Mouse (Mus musculus) testis, adult 2 months (tissue): ENCODE measurements around the gene Robo2.

Experiments used
- CTCF ChIP-seq: fragments of 200-500 bp; IDR thresholded peaks from 2 replicates; pipeline ENCODE4 v1.5.1; 2012; ENCODE audit warnings: low read depth, mild to moderate bottlenecking, inconsistent platforms, low read length, moderate library complexity; ENCODE audit not compliant: control insufficient read depth, insufficient read depth, insufficient replicate concordance
- POLR2A ChIP-seq: fragments of 200-500 bp; IDR thresholded peaks from 2 replicates; pipeline ENCODE4 v1.6.1; 2012; ENCODE audit warnings: low read depth, mild to moderate bottlenecking, inconsistent platforms, low read length, moderate library complexity; ENCODE audit not compliant: control insufficient read depth

GRCm38 (mm10) chr16:74089951-74090350 lies 321.7 kb downstream of the Robo2 start:
- TF ChIP-seq CTCF, result no peak
- no peak for TF ChIP-seq POLR2A
